Comparison of ENCODE assay signal across 26 mouse cellular contexts in genomic region chr6:143888556-143888955, GRCm38 (mm10).
A peak's percentile ranks its signal among the peaks of the same experiment; 100 is the strongest.
DNase-seq lines count a peak whose midpoint lies in the region; ATAC-seq lines count a peak whose summit lies in the region.
"Had no signal": no experiment of that assay in that cellular context is flagged by ENCODE, and none has a peak within 500 bp of the region (broad histone marks: within the 10 kb centered on the region; RNA-seq: fewer than 3 reads in every experiment).

No protein-coding gene starts in this region.

- no peak for ATAC-seq in embryonic facial prominence, embryonic 11.5 days (replicated peaks; ENCODE audit: insufficient number of reproducible peaks, low FRiP score, low TSS enrichment, low read depth)
- ATAC-seq in limb, embryonic 13.5 days (ENCODE audit: low FRiP score, low read depth), result 0 out of 2 replicates have a peak, but pooled peaks have one; percentile 24
- ATAC-seq: forebrain, embryonic 13.5 days; forebrain, embryonic 16.5 days; hindbrain, embryonic 16.5 days; intestine, embryonic 15.5 days had no signal

- no peak overlapping the region for H3K9ac ChIP-seq in embryonic facial prominence, embryonic 11.5 days (replicated peaks; ENCODE audit: low read length)
- H3K9ac ChIP-seq in limb, embryonic 13.5 days, result no peak overlapping the region
- H3K9ac ChIP-seq: forebrain, embryonic 13.5 days; heart, embryonic 13.5 days; hindbrain, embryonic 12.5 days; intestine, embryonic 15.5 days had no signal

- H3K27me3 ChIP-seq in embryonic facial prominence, embryonic 11.5 days (ENCODE audit: control insufficient read depth, insufficient read depth, low read length), result no peaks in the 10 kb centered on the region
- no peaks in the 10 kb centered on the region for H3K27me3 ChIP-seq in embryonic facial prominence, embryonic 10.5 days (replicated peaks; ENCODE audit: low read depth, poor library complexity, severe bottlenecking)
- no peaks in the 10 kb centered on the region for H3K27me3 ChIP-seq in limb, embryonic 13.5 days
- no peaks in the 10 kb centered on the region for H3K27me3 ChIP-seq in limb, embryonic 10.5 days (ENCODE audit: low read depth, poor library complexity, severe bottlenecking)
- H3K27me3 ChIP-seq: forebrain, embryonic 13.5 days; heart, embryonic 13.5 days; hindbrain, embryonic 12.5 days; intestine, embryonic 15.5 days had no signal

- no peaks in the 10 kb centered on the region for H3K4me1 ChIP-seq in embryonic facial prominence, embryonic 11.5 days (ENCODE audit: control insufficient read depth, insufficient read depth, low read length)
- no peaks in the 10 kb centered on the region for H3K4me1 ChIP-seq in embryonic facial prominence, embryonic 10.5 days
- peaks cover 10% of the 10 kb centered on the region for H3K4me1 ChIP-seq in limb, embryonic 13.5 days
- H3K4me1 ChIP-seq in limb, embryonic 10.5 days, result no peaks in the 10 kb centered on the region
- H3K4me1 ChIP-seq: forebrain, embryonic 13.5 days; heart, embryonic 10.5 days; heart, embryonic 13.5 days; hindbrain, embryonic 12.5 days; intestine, embryonic 15.5 days had no signal

- H3K4me2 ChIP-seq in embryonic facial prominence, embryonic 11.5 days (ENCODE audit: low read depth, low read length), result no peak overlapping the region
- H3K4me2 ChIP-seq in limb, embryonic 13.5 days (replicated peaks), result no peak overlapping the region
- H3K4me2 ChIP-seq: forebrain, embryonic 13.5 days; heart, embryonic 13.5 days; hindbrain, embryonic 12.5 days; intestine, embryonic 15.5 days had no signal

- peak; percentile 43 for DNase-seq in embryonic facial prominence, embryonic 11.5 days (ENCODE audit: low spot score)
- DNase-seq in embryonic facial prominence, embryonic 10.5 days (ENCODE audit: low spot score), result no peak
- no peak for DNase-seq in limb, embryonic 10.5 days (ENCODE audit: low spot score)
- peak; percentile 59 for DNase-seq in NIH3T3 (ENCODE audit: low read depth)
- DNase-seq in gastrocnemius, postnatal 10 days, result no peak
- DNase-seq in ovary, adult 18-20 months (ENCODE audit: low spot score), result no peak
- DNase-seq: adrenal gland, adult 2 months; adrenal gland, postnatal 14 days; cerebellum, adult 11 months; cerebellum, adult 2 months; cerebellum, postnatal 10 days; cerebellum, postnatal 36 days; gastrocnemius, adult 2 months; gastrocnemius, postnatal 25 days; heart, adult 2 months; heart, postnatal 14 days; kidney, adult 11 months had no signal

- H3K9me3 ChIP-seq in embryonic facial prominence, embryonic 11.5 days (replicated peaks; ENCODE audit: control insufficient read depth, low read length), result no peaks in the 10 kb centered on the region
- peaks cover 5% of the 10 kb centered on the region; the same call in 1 of the 2 replicates for H3K9me3 ChIP-seq in embryonic facial prominence, embryonic 10.5 days
- H3K9me3 ChIP-seq in limb, embryonic 13.5 days, result no peaks in the 10 kb centered on the region; the same call in 1 of the 2 replicates
- H3K9me3 ChIP-seq in limb, embryonic 10.5 days (replicated peaks), result no peaks in the 10 kb centered on the region
- H3K9me3 ChIP-seq: forebrain, embryonic 13.5 days; heart, embryonic 10.5 days; heart, embryonic 13.5 days; hindbrain, embryonic 12.5 days; intestine, embryonic 15.5 days had no signal

- no peak overlapping the region for H3K27ac ChIP-seq in embryonic facial prominence, embryonic 11.5 days (replicated peaks; ENCODE audit: low read depth, low read length)
- H3K27ac ChIP-seq in embryonic facial prominence, embryonic 10.5 days (replicated peaks), result no peak overlapping the region
- no peak overlapping the region for H3K27ac ChIP-seq in limb, embryonic 13.5 days
- no peak overlapping the region for H3K27ac ChIP-seq in limb, embryonic 10.5 days
- H3K27ac ChIP-seq: forebrain, embryonic 10.5 days; forebrain, embryonic 13.5 days; gastrocnemius, adult 2 months; heart, adult 2 months; heart, embryonic 10.5 days; heart, embryonic 13.5 days; hindbrain, embryonic 12.5 days; intestine, embryonic 15.5 days had no signal

- no peaks in the 10 kb centered on the region for H3K36me3 ChIP-seq in embryonic facial prominence, embryonic 11.5 days (replicated peaks; ENCODE audit: control insufficient read depth, insufficient read depth, low read depth, low read length)
- peaks cover 9% of the 10 kb centered on the region for H3K36me3 ChIP-seq in embryonic facial prominence, embryonic 10.5 days (replicated peaks)
- H3K36me3 ChIP-seq in limb, embryonic 13.5 days, result peaks cover 4% of the 10 kb centered on the region
- peaks cover 7% of the 10 kb centered on the region for H3K36me3 ChIP-seq in limb, embryonic 10.5 days
- H3K36me3 ChIP-seq: heart, embryonic 10.5 days; heart, embryonic 13.5 days; intestine, embryonic 15.5 days had no signal

- H3K4me3 ChIP-seq in embryonic facial prominence, embryonic 11.5 days (ENCODE audit: low read depth, low read length), result no peak overlapping the region
- no peak overlapping the region for H3K4me3 ChIP-seq in embryonic facial prominence, embryonic 10.5 days
- no peak overlapping the region for H3K4me3 ChIP-seq in limb, embryonic 13.5 days
- H3K4me3 ChIP-seq in limb, embryonic 10.5 days, result no peak overlapping the region
- H3K4me3 ChIP-seq: forebrain, embryonic 10.5 days; forebrain, embryonic 13.5 days; gastrocnemius, adult 2 months; heart, adult 2 months; heart, embryonic 10.5 days; heart, embryonic 13.5 days; hindbrain, embryonic 12.5 days; intestine, embryonic 15.5 days had no signal

- 66% methylated on average over 7 of the region's 7 CpGs for WGBS in embryonic facial prominence, embryonic 11.5 days
- 68% methylated on average over 7 of the region's 7 CpGs for WGBS in embryonic facial prominence, embryonic 10.5 days
- 43% methylated on average over 7 of the region's 7 CpGs for WGBS in limb, embryonic 13.5 days
- 85% methylated on average over 7 of the region's 7 CpGs for WGBS in limb, embryonic 10.5 days

Comparison
In these comparisons a context has a peak if more than half of its experiments do, and no peak if none do; other contexts are left out.
1. DNase-seq: peak in embryonic facial prominence, embryonic 11.5 days (single experiment) and NIH3T3 (single experiment); none in embryonic facial prominence, embryonic 10.5 days (single experiment), limb, embryonic 10.5 days (single experiment), gastrocnemius, postnatal 10 days (single experiment) and ovary, adult 18-20 months (single experiment).